Mouse (Mus musculus) c-Kit-positive CD71-positive TER-119-negative erythroid progenitor cells, embryonic 14.5 days (primary cell): Measurements from ENCODE around the gene Tbcel.

Experiments
- DNase-seq: peaks from one replicate; pipeline ENCODE4 v3.0.0-alpha.2; 2013; ENCODE audit warnings: low read depth

The Tbcel gene

GRCm38 (mm10) chr9:42382628-42383347 is 124.8 kb downstream of the Tbcel start:
- no peak for DNase-seq

GRCm38 (mm10) chr9:42382063-42382462 is 125.5 kb downstream of the Tbcel start:
- DNase-seq = no peak

GRCm38 (mm10) chr9:42378071-42378470 is 129.5 kb downstream of the Tbcel start:
- DNase-seq = no peak

GRCm38 (mm10) chr9:42377656-42378055 is 130.0 kb downstream of the Tbcel start:
- no peak for DNase-seq

- DNase-seq = peak; percentile 74
Measured at GRCm38 (mm10) chr9:42371670-42372368, 135.8 kb downstream of the Tbcel start.
